Mouse (Mus musculus) CH12.LX (cell line): Measurements from ENCODE around the gene Gfy. TPM values are rescaled to one million over a fixed set of nuclear protein-coding genes. Genes with fewer than 3 reads are reported as not detected.

Source experiments
- DNase-seq: peaks from one replicate; pipeline ENCODE4 v3.0.0-alpha.2; 2013; ENCODE audit errors: extremely low read depth
- H3K27ac ChIP-seq: 2 replicates; pipeline ENCODE4 v1.5.1; 2012; ENCODE audit warnings: low read depth, mild to moderate bottlenecking, control low read depth, moderate library complexity; ENCODE audit not compliant: insufficient read depth
- H3K27me3 ChIP-seq: replicated peaks from 2 replicates; pipeline ENCODE3; 2012; ENCODE audit warnings: inconsistent platforms
- H3K36me3 ChIP-seq, 2 experiments: replicated peaks in 1 of 2; 2 replicates each; pipeline versions ENCODE3 to v1.6.1; 2012; ENCODE audit warnings: inconsistent platforms in 1 of 2, low read length in 1 of 2, mild to moderate bottlenecking in 1 of 2, mixed read lengths in 1 of 2, moderate library complexity in 1 of 2; ENCODE audit not compliant: control insufficient read depth in 1 of 2, insufficient read depth in 1 of 2
- H3K4me1 ChIP-seq, 2 experiments: 2 replicates each; pipeline ENCODE4 v1.6.1; 2012; ENCODE audit warnings: inconsistent platforms in 1 of 2, moderate library complexity in 1 of 2; ENCODE audit not compliant: insufficient read depth in 2 of 2, control insufficient read depth in 1 of 2
- H3K4me2 ChIP-seq: 2 replicates; pipeline ENCODE4 v1.6.1; 2012; ENCODE audit warnings: low read depth, mild to moderate bottlenecking, control low read depth; ENCODE audit not compliant: poor library complexity, insufficient read depth, severe bottlenecking
- H3K4me3 ChIP-seq, 3 experiments: fragments of 150-350 bp in 1 of 3; sonication (generic) in 1 of 3; replicated peaks in 1 of 3; 2 replicates each; pipeline versions ENCODE3 to v1.5.1; 2011 to 2012; ENCODE audit warnings: low read depth in 2 of 3, low read length in 2 of 3, mild to moderate bottlenecking in 2 of 3, moderate library complexity in 2 of 3, control low read depth in 1 of 3, improper control_type of control experiment in 1 of 3, inconsistent platforms in 1 of 3, mixed read lengths in 1 of 3; ENCODE audit not compliant: poor library complexity in 1 of 3
- H3K79me2 ChIP-seq: replicated peaks from 2 replicates; pipeline ENCODE4 v1.6.1; 2012; ENCODE audit warnings: mild to moderate bottlenecking, moderate library complexity; ENCODE audit not compliant: control insufficient read depth, poor library complexity, insufficient read depth, severe bottlenecking; ENCODE audit errors: extremely low read depth
- H3K9ac ChIP-seq: 2 replicates; pipeline ENCODE4 v1.6.1; 2012; ENCODE audit warnings: low read depth, mild to moderate bottlenecking, control low read depth, moderate library complexity; ENCODE audit not compliant: insufficient read depth
- H3K9me3 ChIP-seq: replicated peaks from 2 replicates; pipeline ENCODE3; 2012; ENCODE audit warnings: low read length, inconsistent platforms, mixed read lengths
- BHLHE40 ChIP-seq: IDR thresholded peaks from 2 replicates; pipeline ENCODE4 v1.6.1; 2011; ENCODE audit warnings: mild to moderate bottlenecking, low read depth, low read length, improper control_type of control experiment
- CHD1 ChIP-seq: IDR thresholded peaks from 2 replicates; pipeline ENCODE4 v1.6.1; 2012; ENCODE audit warnings: low read depth, low read length, improper control_type of control experiment, inconsistent platforms
- CTCF ChIP-seq, 2 experiments: IDR thresholded peaks in 1 of 2; conservative IDR thresholded peaks in 1 of 2; 2 replicates each; pipeline ENCODE4 v1.5.1; 2011 to 2012; ENCODE audit warnings: low read depth in 2 of 2, low read length in 2 of 2, improper control_type of control experiment in 1 of 2, inconsistent platforms in 1 of 2, mild to moderate bottlenecking in 1 of 2, moderate library complexity in 1 of 2
- ELF1 ChIP-seq: IDR thresholded peaks from 2 replicates; pipeline ENCODE4 v1.6.1; 2014; ENCODE audit warnings: low read depth, mild to moderate bottlenecking, inconsistent platforms, low read length, improper control_type of control experiment
- GABPA ChIP-seq: IDR thresholded peaks from 2 replicates; pipeline ENCODE4 v1.6.1; 2012; ENCODE audit warnings: low read depth, low read length, improper control_type of control experiment, inconsistent platforms; ENCODE audit not compliant: insufficient replicate concordance
- IRF4 ChIP-seq: IDR thresholded peaks from 2 replicates; pipeline ENCODE4 v1.6.1; 2014; ENCODE audit warnings: low read depth, mild to moderate bottlenecking, inconsistent platforms, low read length, improper control_type of control experiment
- MAFK ChIP-seq: IDR thresholded peaks from 2 replicates; pipeline ENCODE4 v1.6.1; 2011; ENCODE audit warnings: low read length, improper control_type of control experiment; ENCODE audit not compliant: insufficient replicate concordance
- MAX ChIP-seq: IDR thresholded peaks from 2 replicates; pipeline ENCODE4 v1.6.1; 2011; ENCODE audit warnings: low read length, improper control_type of control experiment
- NELFE ChIP-seq: IDR thresholded peaks from 2 replicates; pipeline ENCODE4 v1.6.1; 2011; ENCODE audit warnings: low read depth, low read length, improper control_type of control experiment
- NRF1 ChIP-seq: IDR thresholded peaks from 2 replicates; pipeline ENCODE4 v1.6.1; 2014; ENCODE audit warnings: low read depth, mild to moderate bottlenecking, inconsistent platforms, low read length, improper control_type of control experiment, moderate library complexity
- PAX5 ChIP-seq: IDR thresholded peaks from 2 replicates; pipeline ENCODE4 v1.6.1; 2012; ENCODE audit warnings: low read length, inconsistent platforms, mixed read lengths
- POLR2AphosphoS2 ChIP-seq: IDR thresholded peaks from 2 replicates; pipeline ENCODE4 v1.6.1; 2011; ENCODE audit warnings: low read depth, low read length, improper control_type of control experiment
- RAD21 ChIP-seq: IDR thresholded peaks from 2 replicates; pipeline ENCODE4 v1.6.1; 2011; ENCODE audit warnings: low read depth, mild to moderate bottlenecking, low read length, improper control_type of control experiment, moderate library complexity
- SIN3A ChIP-seq: IDR thresholded peaks from 2 replicates; pipeline ENCODE4 v1.6.1; 2012; ENCODE audit warnings: low read length, improper control_type of control experiment, inconsistent platforms
- SMC3 ChIP-seq: IDR thresholded peaks from 2 replicates; pipeline ENCODE4 v1.6.1; 2011; ENCODE audit warnings: low read depth, low read length, improper control_type of control experiment
- TBP ChIP-seq: conservative IDR thresholded peaks from 2 replicates; pipeline ENCODE4 v1.6.1; 2011; ENCODE audit warnings: low read depth, low read length, improper control_type of control experiment
- TCF12 ChIP-seq: IDR thresholded peaks from 2 replicates; pipeline ENCODE4 v1.6.1; 2014; ENCODE audit warnings: low read depth, mild to moderate bottlenecking, inconsistent platforms, low read length, improper control_type of control experiment
- UBTF ChIP-seq: IDR thresholded peaks from 2 replicates; pipeline ENCODE4 v1.6.1; 2012; ENCODE audit warnings: low read depth, mild to moderate bottlenecking, inconsistent platforms, low read length, improper control_type of control experiment, moderate library complexity
- USF1 ChIP-seq: IDR thresholded peaks from 2 replicates; pipeline ENCODE4 v1.6.1; 2014; ENCODE audit warnings: low read depth, mild to moderate bottlenecking, inconsistent platforms, low read length, improper control_type of control experiment
- USF2 ChIP-seq: conservative IDR thresholded peaks from 2 replicates; pipeline ENCODE4 v1.6.1; 2011; ENCODE audit warnings: low read depth, low read length, improper control_type of control experiment
- ZKSCAN1 ChIP-seq: IDR thresholded peaks from 2 replicates; pipeline ENCODE4 v1.6.1; 2012; ENCODE audit warnings: low read depth, inconsistent platforms, low read length, improper control_type of control experiment, borderline replicate concordance
- ZMIZ1 ChIP-seq: IDR thresholded peaks from 2 replicates; pipeline ENCODE4 v1.6.1; 2012; ENCODE audit warnings: low read depth, mild to moderate bottlenecking, inconsistent platforms, low read length, improper control_type of control experiment
- ZNF384 ChIP-seq: IDR thresholded peaks from 2 replicates; pipeline ENCODE4 v1.6.1; 2012; ENCODE audit warnings: low read depth, low read length, improper control_type of control experiment, inconsistent platforms
- dilution Hi-C: fragments of 300-500 bp; cut with MboI; formaldehyde crosslinking; loops from 2 replicates; pipeline ENCODE4 v1.14.3; 2020; ENCODE audit warnings: low sequenced_read_pairs; ENCODE audit not compliant: extremely low pct_unique_long_range_greater_than_20kb, extremely low pct_ligation_motif_present
- in situ Hi-C: fragments of 300-500 bp; cut with MboI; formaldehyde crosslinking; loops from 3 replicates; pipeline ENCODE4 v1.14.3; 2019; ENCODE audit warnings: low sequenced_read_pairs, low pct_ligation_motif_present, low pct_unique_long_range_greater_than_20kb, mixed read lengths
- polyA plus RNA-seq: library from polyadenylated mRNA; unstranded; fragments of >175 nt; gene quantifications from 2 replicates; pipeline ENCODE4 v1.2.1, GENCODE M21; 2012; ENCODE audit warnings: low read depth; ENCODE audit not compliant: insufficient read length
- total RNA-seq, 2 experiments: library from RNA; depleted of rRNA; stranded (reverse); fragments of 300-350 nt in 1 of 2; fragments of >200 nt in 1 of 2; gene quantifications; 2 replicates each; pipeline ENCODE4 v1.2.3; 2012 to 2014

Gene Gfy
- total and polyA plus RNA-seq, 3 experiments: not detected

DNA sequence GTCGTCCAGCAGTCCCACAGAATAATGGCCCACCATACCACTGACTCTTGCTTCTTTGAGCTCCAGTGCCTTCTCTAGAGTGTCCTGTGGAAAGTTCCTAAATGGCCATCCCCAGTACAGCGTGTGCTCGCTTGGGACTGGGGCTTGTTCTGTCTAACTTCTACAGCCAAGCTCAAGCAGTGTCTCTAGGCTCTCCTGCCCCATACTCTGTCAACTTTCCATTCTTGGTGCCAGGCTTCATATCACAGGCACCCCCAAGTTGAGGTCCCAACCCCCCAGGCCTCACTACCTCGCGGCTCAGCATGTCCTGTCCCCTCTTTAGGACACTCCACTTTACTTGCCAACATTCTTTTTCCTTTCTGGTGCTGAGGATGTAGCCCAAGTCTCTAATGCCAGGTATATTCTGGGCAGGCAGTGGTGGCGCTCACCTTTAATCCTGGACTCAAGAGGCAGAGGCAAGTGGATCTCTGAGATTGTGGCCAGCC lies 19.0 kb downstream of the Gfy start:
- TF ChIP-seq RAD21 (no peak), CHD1 (no peak)
- in situ Hi-C loops: loop anchor here (10.0 kb wide), 1 partner anchor 144 kb away; no protein-coding TSS in a partner anchor
- H3K4me1 ChIP-seq: peaks cover 0 to 14% of the 10 kb centered on the region in 2 experiments; a peak in 3 of 4 replicates

GRCm38 (mm10) chr7:45158991-45159390 lies 20.4 kb downstream of the Gfy start:
- no peak for TF ChIP-seq ZNF384
- no peak for TF ChIP-seq USF2
- no peak for TF ChIP-seq POLR2AphosphoS2
- TF ChIP-seq MAX: no peak
- TF ChIP-seq ELF1: no peak
- no peak for TF ChIP-seq MAFK
- TF ChIP-seq TCF12: no peak
- no peak for TF ChIP-seq IRF4
- TF ChIP-seq GABPA: no peak
- TF ChIP-seq SIN3A: no peak
- no peak for TF ChIP-seq NRF1
- no peak for TF ChIP-seq NELFE
- H3K9me3 ChIP-seq: no peaks in the 10 kb centered on the region
- no peaks in the 10 kb centered on the region for H3K79me2 ChIP-seq
- peaks cover 0 to 20% of the 10 kb centered on the region in 2 experiments; a peak in 3 of 4 replicates for H3K4me1 ChIP-seq
- in situ Hi-C loops (no loop called here), dilution Hi-C loops (no loop called here)
- no peak overlapping the region for H3K4me3 ChIP-seq
- no peak overlapping the region for H3K4me2 ChIP-seq
- DNase-seq: no peak
- H3K27ac ChIP-seq: no peak overlapping the region
- no peak overlapping the region for H3K9ac ChIP-seq
- peaks cover 0 to 48% of the 10 kb centered on the region in 2 experiments for H3K36me3 ChIP-seq
- peaks cover 14% of the 10 kb centered on the region for H3K27me3 ChIP-seq

More for the DNA sequence above, 19.0 kb downstream of the Gfy start:
- Histone ChIP-seq H3K79me2 (no peaks in the 10 kb centered on the region), H3K4me3 (no peak overlapping the region), H3K9ac (no peak overlapping the region), H3K9me3 (no peaks in the 10 kb centered on the region), H3K27ac (no peak overlapping the region), H3K4me2 (no peak overlapping the region), H3K27me3 (peaks cover 27% of the 10 kb centered on the region), H3K36me3 (peaks cover 0 to 48% of the 10 kb centered on the region in 2 experiments)
- dilution Hi-C loops: no loop called here
- no peak for DNase-seq

DNA sequence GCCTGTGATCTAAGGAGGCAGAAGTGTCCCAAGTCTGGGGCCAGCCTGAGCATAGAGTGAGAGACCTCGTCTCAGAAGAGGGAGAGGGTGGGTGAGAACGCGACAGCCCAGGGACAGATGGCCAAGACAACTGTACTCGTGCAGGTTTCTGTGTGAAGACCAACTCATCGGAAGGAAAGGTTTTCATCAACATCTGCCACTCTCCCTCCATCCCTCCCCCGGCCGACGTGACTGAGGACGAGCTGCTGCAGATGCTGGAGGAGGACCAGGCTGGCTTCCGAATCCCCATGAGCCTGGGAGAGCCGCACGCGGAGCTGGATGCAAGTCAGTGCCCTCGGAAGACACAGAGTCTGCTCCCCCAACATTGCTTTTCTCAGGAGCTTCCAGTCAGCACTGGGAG lies 21.9 kb downstream of the Gfy start:
- TF ChIP-seq UBTF (no peak), ZMIZ1 (no peak), CTCF (conservative IDR thresholded peaks at IDR 0.05 in 1 of 2, IDR thresholded peaks at IDR 0.05 in 1 of 2; ENCODE audit: low read depth in 2 of 2, low read length in 2 of 2) (no peak), BHLHE40 (no peak), ZKSCAN1 (no peak), TBP (no peak), SMC3 (no peak), ELF1 (no peak), PAX5 (no peak), USF1 (no peak)
- peaks cover 0 to 48% of the 10 kb centered on the region in 2 experiments for H3K36me3 ChIP-seq
- peaks cover 0 to 17% of the 10 kb centered on the region in 2 experiments; a peak in 3 of 4 replicates for H3K4me1 ChIP-seq
- H3K27ac ChIP-seq: no peak overlapping the region
- dilution Hi-C loops: no loop called here
- H3K9ac ChIP-seq: no peak overlapping the region
- no peaks in the 10 kb centered on the region for H3K9me3 ChIP-seq
- no peak overlapping the region for H3K4me3 ChIP-seq
- H3K79me2 ChIP-seq: no peaks in the 10 kb centered on the region
- in situ Hi-C loops: no loop called here
- peaks cover 1% of the 10 kb centered on the region for H3K27me3 ChIP-seq
- no peak for DNase-seq
- no peak overlapping the region for H3K4me2 ChIP-seq
